Mouse (Mus musculus) testis, postnatal 14 days (tissue): Measurements from ENCODE around the gene Mapk1.

Experiments used
- DNase-seq: peaks from one replicate; pipeline ENCODE4 v3.0.0; 2021; ENCODE audit warnings: low spot score

Gene Mapk1

DNA sequence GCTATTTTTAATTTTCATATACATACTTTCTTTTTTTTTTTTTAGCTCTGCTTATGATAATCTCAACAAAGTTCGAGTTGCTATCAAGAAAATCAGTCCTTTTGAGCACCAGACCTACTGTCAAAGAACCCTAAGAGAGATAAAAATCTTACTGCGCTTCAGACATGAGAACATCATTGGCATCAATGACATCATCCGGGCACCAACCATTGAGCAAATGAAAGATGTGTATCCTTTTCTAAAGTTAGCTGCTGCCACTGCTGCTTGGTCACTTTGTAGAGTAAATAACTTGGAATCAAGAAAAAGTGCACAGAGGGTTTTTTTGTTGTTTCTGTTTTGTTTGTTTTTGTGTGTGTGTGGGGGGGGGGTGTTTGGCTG, 32.7 kb downstream of the Mapk1 start:
- no peak for DNase-seq

DNA sequence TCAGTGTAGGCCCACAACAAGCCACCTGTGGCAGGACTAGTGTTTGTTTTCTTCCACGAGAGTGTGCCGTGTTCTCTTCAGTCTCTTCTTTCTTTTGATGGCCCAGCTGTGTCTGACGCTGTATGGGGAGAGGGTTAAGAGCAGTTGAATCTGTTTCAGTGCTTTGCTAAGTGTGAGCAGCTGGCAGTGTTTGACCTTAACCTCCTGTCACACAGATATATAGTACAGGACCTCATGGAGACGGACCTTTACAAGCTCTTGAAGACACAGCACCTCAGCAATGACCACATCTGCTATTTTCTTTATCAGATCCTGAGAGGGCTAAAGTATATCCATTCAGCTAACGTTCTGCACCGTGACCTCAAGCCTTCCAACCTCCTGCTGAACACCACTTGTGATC, 34.9 kb downstream of the Mapk1 start:
- DNase-seq, result no peak

DNA sequence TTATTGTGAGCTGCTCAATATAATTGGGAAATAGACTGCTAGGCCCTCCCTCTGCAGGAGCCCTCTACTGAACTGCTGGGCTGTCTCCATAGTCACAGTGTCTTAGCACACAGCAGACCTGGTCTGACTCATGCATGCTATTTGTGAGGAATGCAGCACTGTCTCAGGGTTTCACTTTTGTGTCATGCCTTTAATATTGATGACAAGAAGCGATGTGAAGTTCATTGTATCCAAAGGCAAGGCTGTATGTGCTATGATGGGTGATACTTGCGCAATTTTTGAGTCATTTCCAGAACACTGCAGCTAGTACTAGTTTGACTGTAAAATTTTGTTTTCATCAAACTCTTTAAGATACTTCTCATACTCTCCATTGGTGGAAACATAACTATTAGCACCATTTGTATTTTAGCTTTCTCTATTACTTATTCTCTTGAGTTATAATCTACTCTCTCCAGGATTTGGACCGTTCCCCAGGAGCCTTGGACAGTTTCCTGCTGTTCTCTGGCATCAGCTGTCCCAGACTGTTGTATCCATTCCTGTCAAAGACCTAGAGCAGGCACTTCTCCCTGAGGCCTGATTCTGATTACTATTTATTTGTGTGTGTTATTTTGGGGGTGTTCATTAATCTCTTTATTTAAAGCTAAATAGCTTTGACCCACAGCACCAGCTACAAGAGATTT, 41.4 kb downstream of the Mapk1 start:
- no peak for DNase-seq

DNA sequence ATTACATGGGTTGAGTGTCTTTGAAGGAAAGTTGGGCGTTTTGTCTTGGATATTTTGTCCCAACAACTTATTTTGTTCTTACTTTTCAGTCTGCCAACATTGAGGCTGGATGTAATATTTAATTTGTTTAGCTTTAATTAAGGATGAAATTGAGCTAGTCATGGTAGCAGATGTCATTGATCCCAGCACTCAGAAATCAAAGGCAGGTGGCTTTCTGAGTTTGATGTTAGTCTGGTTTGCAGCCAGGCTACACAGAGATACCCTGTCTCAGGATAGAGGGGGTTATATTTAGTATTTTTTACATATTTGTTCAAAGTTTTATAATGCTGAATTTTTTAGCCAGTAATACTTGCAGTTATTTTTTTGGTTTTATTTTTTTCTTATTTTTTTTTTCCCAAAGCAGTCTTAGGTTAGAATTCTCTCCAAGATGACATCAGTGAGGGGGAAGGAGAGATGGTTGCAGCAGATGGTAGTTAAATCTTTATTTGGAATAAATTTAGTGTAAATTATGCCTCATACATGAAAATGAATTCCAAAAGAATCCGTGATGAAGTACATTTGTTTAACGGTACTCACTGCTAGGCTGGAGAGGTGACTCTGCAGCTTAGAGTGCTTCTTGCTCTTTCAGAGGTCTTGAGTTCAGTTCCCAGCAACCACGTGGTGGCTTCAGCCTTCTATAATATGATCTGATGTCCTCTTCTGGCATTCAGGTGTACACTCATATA, 47.0 kb downstream of the Mapk1 start:
- no peak for DNase-seq

DNA sequence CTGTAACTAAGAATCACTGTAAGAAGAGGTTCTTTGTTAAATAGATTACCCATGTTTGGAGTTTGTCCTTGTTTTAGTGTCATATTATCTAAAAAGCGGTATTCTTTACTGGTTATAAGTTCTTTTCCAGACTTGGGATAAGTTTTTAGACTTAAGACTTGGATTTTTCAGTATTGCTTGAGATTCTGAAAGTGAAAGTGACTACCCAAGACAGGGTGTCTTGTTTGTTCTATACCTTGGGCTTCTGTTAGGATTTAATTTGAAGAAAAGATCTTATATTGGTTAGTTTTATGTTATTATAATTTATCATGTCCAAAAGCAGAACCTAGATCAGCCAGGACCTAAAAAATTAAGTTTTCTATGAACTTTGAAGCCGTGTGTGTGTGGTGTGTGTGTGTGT, 50.6 kb downstream of the Mapk1 start:
- DNase-seq, result no peak

DNA sequence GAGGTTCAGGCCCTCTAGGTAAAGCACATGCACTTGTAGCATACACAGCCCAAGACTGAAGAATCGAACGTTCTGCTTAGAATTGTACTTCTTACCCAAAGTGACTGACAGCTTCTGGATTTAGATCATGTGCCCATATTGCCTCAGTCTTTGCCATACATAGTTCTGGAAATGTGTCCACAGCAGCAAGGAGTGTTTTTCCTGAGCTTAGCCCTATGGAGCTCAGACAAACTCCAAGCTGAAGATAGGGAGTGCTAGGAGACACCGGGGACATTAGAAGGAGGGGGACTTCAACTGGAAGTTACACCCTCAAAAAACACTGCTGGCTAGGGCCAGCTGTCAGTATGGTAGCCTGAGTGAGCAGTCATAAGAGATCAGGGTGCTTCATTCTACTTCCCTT, 57.5 kb downstream of the Mapk1 start:
- no peak for DNase-seq

DNA sequence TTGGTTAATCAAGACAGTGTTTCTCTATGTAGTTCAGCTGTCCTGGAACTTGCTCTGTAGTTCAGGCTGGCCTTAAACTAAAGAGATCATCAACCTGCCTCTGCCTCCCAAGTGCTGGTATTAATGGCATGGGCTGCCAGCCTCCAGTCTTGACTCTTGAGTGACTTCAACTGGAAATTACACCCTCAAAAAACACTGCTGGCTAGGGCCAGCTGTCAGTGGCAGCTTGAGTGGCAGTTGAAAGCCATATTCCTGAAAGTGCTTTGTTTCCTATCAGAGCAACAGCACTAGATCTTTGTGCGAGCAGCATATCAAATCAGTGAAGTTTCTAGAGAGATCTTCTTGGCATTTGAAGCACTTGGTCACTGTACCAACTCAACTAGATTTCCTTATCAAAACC, 58.2 kb downstream of the Mapk1 start:
- no peak for DNase-seq

DNA sequence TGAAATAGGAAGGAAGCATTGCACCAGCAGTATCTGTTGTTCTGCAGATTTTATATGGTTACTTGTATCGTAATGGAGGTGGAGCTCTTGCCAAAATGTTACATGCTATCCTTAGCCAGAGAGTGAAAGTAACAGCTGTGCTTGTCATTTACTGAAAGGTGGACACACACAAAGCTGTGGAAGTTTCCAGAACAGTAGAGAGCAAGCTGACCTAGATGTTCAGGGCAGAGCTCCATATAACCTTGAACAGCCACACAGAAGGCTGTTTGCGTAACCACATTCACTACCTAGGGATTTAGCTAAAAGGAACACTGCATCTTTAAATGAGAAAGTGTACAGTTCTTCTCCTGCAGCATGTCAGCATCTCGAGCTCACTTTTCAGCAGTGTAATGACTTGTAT, 61.1 kb downstream of the Mapk1 start:
- DNase-seq, result no peak

DNA sequence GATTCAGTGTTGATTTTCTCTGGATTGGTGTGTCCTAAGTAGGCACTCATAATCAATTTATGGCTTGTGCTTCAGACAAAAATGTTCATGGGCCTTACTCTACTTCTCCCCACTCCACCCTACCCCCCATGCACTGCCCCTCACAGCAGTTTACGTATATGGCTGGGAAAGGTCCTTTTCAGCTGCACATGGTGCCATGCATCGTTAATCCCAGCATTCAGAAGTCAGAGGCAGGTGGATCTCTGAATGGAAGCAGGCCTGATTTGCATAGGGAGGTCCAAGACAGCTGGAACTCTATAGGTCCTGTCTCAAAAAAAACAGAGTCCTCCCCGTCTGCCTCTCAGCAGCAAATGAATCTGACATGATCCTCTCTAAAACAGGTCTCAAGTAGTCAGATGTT, 62.1 kb downstream of the Mapk1 start:
- no peak for DNase-seq

DNA sequence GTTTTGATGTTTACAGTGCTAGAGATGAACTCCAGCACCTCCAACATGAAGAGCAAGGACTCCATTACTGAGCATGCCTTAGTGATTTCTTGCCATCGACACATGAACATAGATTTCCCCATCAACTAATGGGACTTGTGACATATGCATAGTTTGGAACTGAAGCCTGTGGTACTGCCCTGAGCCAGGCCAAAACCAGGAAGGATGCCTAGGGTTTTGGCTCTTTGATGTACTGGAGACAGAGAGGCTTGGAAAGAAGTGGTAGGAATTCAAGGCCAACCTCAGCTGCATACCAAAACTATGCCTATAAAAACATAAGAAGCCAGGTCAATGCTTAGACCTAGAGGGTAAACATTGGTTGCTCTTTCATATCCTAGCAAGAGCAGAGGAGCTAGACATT, 66.7 kb downstream of the Mapk1 start:
- no peak for DNase-seq

DNA sequence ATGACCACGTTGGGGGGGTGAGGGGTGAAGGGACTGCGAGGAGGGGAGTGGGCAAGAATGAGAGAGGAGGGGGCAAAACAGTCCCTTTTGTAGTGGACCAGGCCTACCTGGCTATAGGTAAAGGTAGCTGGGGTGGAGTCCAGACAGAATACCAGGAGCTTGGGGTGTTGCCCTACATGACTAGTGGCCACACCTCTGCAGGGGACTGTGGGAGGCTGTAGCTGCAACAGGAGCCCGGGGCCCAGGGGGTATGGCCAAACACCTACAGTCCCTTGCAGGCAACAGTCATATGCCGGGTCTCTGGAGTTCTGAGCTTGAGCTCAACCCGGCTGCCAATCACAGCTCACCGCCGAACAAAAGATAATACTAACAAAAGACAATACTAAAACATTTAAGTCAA, 68.9 kb downstream of the Mapk1 start:
- no peak for DNase-seq

DNA sequence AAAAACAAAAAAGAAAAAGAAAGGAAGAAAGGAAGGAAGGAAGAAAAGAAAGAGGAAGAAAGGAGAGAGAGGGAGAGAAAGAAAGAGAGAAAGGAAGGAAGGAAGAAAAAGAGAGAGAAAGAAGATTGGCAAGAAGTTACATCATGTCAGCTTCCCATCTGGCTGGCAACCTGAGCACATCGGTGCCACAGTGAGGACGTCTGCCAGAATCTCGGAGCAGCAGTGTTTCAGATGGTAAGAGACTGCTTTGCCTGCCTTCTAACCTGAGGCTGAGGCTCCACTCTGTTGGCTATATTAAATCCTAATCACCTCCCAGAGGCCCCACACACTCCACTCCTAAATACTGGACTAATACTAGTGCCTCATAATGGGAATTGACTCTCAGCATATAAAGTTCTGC, 70.7 kb downstream of the Mapk1 start:
- no peak for DNase-seq

DNA sequence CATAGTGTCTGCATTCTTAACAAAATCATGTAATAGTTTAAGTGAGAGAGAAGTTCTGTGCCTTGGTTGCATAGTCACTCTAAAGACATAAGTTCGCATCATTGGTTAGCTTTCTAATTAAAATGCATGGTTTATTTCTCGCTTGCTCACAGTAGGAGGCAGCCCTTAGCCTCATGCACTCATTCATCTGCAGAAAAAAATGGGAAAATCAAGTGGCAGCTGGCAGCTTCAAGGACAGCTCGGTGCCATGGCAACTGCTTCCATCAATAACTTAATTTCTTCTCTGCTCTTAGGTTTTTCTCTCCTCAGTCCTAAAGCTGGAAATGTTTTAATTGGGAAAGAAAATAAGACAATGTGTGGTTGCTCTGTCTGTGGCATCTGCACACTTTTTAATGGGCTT, 72.4 kb downstream of the Mapk1 start:
- no peak for DNase-seq

DNA sequence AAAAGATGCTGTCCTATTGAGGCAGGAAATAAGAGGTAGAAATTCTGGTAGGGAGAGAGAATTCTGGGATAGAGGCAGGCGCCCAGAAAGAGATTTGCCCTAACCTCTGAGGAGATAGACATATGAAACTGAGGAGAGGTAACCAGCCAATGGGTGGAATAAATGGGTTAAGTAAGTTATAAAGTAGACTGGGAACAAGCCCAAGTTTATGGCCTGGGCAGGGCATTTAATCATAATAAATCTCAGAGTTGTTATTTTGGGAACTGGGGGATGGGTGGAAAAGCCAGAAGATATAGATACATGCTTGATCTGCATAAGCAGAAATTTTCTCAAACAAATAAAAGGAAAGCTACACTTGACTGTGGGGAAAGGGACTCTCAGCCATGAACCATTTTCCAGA, 79.2 kb downstream of the Mapk1 start:
- DNase-seq, result no peak

DNA sequence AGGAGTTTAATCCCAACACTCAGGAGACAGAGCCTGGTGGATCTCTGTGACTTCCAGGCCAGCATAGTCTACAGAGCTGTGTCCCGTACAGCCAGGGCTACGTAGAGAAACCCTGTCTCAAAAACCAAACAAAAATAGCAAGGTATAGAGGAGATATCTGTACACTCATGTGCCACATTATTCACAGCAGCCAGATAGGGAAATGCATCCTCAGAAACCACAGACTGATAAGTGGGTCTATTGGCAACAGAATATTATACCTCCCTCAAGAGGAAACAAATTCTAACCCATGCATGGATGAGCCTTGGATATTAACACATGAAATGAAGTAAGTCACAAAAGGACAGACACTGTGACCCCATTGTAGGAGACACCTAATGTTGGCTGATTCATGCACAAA, 84.4 kb downstream of the Mapk1 start:
- no peak for DNase-seq

DNA sequence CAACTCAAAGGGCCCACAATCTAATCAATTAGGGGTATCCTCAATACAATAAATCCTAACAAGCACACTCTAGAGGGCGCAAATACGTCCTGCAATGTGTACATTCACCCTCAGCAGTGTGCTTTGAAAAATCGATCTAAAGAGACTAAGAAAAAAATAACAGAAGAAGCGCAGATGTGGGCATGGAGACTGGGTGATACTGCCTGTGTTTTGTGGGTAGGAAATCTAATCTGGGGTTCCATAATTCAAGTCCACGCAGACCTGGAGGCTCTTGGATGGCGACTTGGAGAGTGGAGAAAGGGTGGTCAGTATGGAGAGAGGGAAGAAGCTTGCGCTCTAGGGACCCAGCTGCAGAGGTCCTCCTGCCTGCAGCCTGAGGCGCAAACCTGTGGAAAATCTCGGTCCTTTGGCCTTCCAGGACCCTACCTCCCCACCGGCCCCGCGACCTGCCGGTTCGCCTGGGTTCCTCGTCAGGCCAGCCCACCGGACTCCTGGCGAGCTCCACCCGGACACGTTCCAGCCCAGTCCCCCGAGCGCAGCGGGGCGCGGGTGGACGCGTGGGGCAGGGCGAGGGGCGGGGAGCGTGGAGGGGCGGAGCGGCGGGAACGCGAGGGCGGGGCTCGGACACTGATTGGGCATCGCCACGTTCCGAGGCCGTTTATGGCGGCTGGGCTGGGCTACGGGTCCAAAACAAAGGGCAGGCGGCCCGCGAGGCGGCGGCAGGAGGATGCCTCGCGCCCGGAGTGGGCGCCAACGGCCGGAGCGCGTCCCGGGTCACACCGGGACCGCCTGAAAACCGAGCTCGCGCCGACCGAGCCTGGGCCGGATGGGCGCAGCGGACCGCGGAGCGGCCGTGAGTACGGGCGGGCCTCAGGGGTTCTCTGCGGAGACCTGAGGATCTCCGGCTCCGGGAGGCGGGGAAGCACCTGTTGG, 86.6 kb downstream of the Mapk1 start, which contains the start of gene Ypel1:
Gene Ypel1 (plus strand): TSS at position 186 of the 933 bp plus-strand sequence.
- peak; percentile 88 for DNase-seq

DNA sequence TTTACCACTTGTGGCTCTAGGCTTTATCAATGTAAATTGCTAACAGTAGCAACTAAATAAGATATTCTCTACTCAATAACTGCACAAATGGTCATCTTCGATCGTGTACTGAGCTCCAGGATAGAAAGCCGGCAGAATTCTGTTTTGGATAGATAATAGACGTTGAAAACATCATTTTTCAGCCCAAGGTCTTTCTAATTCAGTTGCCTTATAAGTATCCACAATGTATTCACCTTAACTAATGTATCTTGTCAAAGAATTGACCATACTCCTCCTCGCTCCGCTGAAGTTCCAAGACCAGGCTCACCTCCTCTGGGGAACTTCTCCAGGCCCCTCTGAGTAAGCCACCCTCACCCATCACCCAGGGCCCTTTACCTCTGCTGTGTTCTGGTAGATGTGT, 87.5 kb downstream of the Mapk1 start:
- no peak for DNase-seq

DNA sequence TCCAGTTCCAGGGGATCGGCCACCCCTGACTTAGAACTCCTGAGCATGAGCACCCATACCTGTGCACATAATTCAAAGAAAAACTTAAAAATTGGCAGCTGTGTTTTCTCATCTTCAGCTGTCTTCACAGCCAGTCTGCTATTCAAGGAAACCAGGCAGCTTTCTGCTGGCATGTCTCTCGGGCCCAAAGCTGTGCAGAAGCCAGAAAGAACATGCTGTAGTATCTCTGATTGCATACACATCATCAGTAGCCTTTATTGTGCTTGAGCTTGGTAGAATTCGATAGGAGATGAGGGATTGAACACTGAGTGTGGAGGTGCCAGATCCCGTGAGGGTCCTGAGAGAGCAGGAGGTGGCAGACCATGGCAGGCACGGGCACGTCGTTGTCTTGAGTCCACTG, 89.8 kb downstream of the Mapk1 start:
- DNase-seq, result no peak

DNA sequence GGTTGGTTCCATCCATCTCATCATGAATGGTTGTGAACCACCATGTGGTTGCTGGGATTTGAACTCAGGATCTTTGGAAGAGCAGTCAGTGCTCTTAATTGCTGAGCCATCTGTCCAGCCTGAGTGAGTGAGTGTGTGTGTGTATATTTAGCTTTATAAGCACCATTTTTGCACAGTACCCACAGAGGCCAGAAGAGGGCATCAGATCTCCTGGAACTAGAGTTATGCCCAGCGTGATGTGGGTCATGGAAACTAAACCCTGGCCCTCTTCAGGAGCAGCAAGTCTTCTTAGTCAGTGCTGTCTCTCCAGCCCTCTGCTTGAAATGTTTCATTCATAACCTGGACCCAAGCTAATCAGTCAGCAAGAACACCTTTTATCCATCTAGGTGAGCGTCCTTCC, 93.1 kb downstream of the Mapk1 start:
- DNase-seq, result no peak

DNA sequence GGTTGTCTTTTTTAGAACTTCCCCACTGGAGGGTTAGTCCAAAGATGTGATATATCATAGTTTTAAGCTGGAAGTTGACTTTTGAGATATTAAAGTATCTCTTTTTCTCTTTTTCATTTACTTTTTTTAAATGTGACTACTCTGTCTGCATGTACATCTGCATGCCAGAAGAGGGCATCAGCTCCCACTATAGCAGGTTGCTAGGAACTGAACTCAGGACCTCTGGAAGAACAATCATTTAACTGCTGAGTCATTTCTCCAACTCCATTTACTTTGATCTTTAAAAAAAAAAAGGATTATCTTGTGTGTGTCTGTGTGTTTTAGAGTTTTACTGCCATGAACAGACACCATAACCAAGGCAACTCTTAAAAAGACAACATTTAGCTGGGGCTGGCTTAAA, 93.7 kb downstream of the Mapk1 start:
- DNase-seq, result no peak

DNA sequence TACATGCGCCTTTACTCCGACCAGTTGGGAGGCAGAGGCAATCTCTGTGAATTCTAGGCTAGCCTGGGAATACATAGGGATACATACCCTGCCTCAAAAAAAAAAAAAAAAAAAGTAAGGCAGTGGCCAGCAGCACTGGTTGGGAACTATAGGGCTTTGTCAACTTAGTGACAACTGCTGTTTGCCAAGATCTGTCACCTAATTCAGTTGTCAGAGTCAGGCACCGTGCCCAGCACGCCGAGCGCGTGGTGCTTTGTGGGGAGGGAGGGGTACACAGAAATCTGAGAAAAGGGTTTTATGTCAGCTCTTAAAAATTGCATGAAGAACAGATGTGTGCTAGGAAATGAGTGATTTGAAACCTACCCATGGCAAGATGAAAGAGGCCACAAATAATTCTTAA, 94.9 kb downstream of the Mapk1 start:
- no peak for DNase-seq

DNA sequence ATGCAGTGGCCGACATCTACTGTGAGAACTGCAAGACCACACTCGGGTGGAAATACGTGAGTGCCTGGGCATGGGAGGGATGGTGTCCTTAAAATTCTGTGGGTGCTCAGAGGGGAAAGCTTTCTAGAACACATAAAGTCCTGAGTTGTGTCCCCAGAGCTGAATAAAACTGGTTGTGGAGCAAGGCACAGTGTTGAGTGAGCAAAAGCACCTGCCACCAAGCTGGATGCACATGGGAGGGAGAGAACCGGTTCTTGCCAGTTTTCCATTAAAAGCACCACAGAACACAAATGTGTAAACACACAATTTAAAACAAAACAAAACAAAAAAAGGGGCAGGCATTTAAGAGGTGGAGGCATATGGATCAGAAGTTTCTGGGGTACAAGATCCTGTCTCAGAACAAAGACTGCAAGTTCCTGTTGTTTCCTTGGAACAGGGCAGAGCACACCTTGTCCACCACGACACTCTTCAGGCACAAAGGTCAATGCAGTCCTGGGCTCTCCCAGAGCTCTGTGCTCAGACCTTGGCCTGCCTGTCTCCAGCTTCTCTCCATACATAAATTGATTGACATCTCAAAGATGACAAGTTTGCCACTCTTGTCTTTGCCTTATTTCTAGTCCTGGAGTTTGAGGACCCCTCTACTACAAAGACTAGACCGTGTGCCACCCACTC, 99.1 kb downstream of the Mapk1 start:
- no peak for DNase-seq
